Mouse (Mus musculus) T-helper 2 cell (primary cell): ENCODE results near the gene 2410131K14Rik.

Experiments used
- in situ Hi-C: fragments of 300-600 bp; cut with MboI, MseI; formaldehyde crosslinking; loops from one replicate; pipeline ENCODE4 v1.15.1; 2025; ENCODE audit warnings: high pct_unique_total_duplicates

Gene 2410131K14Rik

DNA sequence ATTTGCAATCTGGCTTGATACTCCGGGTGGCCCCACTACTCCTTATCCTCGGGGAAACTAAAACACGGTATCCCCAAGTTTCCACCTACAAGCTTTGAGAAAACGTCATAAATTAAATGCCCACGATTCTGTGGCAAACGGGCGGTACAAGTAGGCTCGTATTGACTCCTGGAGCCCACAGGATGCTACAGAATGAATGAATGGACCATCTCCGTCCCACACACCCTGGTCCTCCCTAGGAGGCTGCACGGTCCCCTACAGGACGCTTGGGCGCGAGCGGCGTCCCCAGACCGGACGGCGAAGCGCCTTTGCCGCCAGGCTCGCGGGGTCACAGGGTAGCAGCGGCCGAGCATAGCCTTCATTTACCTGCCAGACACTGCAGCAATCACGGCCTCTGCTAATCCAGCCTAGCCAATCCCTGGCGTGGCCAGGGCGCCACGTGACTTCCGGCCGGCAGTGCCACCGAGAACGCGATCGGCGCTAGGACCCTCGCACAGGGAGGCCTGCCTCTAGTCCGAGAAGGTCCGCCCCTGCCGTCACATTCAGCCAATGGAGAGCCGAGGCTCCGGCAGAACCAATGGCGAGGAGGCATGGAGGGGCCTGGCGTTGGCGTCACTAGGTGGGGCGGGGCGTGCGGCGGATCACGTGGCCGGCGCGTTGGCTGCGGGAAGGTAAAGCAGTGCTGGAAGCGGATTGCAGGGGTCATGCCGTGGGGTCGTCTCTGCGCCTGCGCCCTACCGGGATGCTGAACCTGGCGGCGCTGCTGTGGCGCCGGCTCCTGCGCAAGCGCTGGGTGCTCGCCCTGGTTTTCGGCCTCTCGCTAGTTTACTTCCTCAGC lies at the start of gene 2410131K14Rik, which contains the start of gene Rnft2:
TSS of gene 2410131K14Rik (plus strand) at position 622 of the 838 bp plus-strand sequence.
TSS of gene Rnft2 (minus strand) at position 511 of the 838 bp plus-strand sequence.
- in situ Hi-C loops = loop anchor here (10.0 kb wide), 1 partner anchor 1870 kb away; the partner anchor contains the start of gene Rbm19

DNA sequence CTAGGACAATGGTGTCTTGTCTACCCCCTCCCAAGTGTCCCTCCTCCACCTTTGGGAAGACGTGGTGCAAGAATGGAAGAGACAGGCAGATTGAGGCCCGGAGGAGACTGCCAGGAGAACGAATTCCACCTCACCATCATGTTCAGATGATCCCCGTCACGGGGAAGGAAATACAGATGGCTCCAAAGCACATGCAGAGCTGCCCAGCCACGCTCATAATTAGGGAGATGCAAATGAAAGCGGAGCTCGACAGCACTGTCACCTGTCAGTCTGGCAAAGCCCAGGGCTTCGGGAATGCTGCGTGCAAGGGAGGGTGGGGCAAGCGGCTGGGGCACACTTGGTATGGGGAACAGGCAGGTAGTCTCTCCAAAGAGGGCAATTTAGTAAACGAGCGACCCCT lies 47.6 kb upstream of the 2410131K14Rik start:
- in situ Hi-C loops = no loop called here

DNA sequence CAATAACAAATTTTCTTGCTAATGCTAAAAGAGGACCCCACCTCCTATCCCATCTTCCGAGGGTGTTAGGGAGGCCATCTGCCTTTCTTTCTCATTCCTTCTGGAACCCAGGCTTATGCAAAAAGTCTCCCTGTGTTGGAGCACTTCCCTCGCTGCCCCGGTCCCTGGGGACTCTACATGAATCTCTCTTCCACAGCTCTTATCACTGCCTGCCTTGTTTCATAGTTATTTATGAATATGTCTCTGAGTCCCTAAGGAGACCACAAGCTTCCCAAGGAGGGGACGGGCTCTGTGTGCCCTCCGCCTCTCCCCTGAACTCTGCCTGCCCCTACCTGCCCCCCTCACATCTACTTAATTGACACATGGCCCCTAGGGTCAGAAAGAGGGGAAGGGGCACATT lies 45.4 kb upstream of the 2410131K14Rik start:
- in situ Hi-C loops = no loop called here

DNA sequence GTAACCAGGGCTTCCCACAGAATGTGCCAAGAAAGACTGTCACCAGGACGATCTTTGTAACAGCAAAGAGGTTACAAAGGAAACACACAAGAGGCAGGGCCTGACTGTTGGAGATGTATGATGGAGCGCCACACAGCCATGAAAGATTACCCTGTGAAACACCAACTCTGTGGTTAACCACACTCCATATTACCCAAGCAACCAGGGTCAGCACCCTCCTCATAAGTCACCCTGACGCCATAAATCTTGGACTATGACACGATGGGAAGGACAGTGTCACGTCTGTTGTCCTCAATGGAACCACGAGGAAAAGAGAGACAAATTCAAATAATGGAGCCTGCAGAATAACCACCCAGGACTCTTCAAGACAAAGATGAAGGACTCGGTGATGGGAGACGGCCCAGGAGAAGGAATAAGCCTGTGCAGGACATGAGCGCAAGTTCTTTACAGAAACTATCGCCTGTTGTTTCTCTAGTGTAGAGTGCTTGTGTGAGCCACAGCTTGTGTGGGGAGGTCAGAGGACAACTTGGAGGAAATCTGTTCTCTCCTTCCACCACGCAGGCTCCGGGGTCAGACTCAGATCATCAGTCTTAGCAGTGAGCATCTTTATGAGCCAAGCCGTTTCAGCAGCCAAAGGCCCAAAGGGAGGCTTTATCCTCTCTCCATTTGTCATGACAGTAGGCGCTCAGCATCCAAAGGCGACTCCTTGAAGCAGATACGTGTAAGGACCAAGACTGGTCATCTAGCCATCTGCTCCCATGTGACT lies 40.2 kb upstream of the 2410131K14Rik start:
- in situ Hi-C loops = no loop called here

DNA sequence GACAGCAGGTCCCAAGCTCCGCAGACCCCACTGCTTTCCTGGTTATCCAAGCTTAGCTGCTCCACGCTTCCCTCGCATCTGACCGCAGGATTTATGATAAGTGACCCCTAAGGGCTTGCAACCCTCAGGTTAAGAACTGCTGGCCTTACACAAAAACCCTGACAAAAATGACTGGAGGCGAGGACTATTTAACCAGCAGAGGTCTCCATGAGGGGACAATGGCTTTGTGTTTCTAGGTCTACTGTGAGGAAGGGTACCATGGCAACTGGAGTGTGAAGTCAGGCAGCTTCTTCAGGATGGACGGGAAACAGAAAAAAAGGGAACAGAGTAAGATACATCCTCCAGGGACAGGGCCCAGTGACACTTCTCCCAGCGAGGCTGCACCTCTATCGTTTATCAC lies 39.2 kb upstream of the 2410131K14Rik start:
- in situ Hi-C loops = no loop called here

DNA sequence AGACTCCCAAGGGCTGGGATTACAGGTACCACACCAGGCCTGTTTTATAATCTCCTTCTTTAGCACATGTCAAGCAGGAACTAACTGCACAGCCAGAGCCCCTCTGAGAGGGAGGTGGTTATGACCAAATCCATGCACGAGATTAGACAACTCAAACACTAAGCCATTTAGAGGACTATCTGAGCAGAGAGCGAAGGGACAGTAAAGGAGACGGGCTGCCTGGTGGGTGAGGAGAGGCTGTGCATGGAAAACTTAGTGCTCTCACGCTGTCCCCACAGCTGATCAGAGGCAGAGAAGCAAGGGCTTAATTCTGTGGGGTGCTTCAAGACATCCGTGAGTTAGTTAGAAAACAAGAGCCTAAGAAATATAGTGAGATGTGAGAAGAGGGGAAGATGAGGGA lies 31.0 kb upstream of the 2410131K14Rik start:
- in situ Hi-C loops = no loop called here

DNA sequence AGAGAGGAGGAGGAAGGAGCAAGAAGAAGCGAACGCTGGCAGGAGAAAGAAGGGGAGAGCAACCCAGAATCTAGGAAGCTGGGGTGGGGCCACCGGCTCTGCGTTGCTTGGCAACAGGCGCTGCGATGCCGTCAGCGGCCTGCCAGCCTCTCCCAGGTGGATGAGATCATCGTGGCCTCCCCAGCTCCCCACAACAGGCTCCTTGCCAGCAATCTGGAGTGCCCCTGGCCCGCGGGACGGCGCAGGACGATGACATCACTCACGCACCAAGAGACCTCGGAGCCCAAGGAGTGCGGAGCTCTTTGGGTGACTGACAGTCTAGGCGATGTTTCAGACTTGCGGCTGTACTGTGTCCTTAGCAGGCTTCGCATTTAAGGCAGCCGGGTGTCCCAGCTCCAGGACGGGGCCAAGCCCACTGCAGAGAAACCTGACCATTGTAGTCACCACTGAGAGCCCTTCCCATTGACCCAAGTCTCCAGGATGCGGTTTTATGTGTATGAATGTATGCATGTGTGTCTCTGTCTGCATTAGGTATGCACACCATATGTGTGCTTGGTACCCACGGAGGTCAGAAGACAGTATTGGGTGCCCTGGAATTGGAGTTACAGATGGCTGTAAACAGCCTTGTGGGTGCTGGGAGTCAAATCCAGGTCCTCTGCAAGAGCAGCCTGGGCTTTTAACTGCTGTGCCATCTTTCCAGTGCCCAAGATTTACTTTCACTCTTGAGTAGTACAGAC lies 30.4 kb upstream of the 2410131K14Rik start:
- in situ Hi-C loops = no loop called here

DNA sequence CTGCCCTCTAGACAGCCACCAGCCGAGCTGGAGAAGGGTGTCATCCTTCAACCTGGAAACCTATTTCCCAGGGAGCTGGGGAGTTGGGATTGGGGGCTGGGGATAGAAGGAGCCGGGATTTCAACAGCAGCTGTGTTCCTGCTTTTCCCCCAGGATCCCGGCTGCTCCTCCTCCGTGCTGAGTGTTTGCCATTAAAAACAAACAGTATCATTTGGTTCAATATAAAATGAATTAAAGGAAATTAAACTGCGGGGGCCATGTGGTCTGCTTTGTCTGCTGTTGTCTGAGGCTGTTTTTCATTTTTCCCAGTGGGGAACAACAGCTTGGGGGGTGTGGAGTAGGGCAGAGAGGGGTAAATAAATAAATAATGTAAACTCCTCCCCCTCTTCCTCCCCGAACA lies 27.6 kb upstream of the 2410131K14Rik start:
- in situ Hi-C loops = no loop called here

DNA sequence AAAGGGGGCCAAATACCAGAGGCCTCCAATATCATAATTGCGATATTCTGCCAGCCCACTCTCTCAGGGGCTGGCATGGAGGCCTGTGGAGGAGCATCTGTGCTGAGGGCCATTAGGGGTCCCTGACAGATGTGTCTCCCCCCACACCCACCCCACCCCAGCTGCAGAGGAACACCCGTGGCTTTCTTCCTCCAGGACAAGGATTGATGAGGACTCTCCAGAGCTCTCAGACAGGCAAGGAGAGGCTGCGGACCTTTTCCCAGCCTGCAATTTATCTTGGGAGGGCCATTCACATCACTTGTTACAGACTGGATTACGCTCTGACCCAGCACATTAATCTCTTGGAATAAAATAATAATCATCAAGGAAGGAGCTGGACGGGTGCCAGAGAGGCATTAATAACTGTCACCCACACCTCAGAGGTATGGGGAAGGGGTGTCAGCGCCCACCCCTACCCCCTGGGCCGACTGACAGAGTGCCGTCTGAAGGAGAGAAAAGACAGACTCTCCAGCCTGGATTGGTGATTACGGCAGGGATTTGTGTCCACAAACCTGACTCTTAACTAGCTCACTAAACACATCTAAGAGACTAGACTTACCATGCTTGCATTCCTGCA lies 21.8 kb upstream of the 2410131K14Rik start:
- in situ Hi-C loops = no loop called here

DNA sequence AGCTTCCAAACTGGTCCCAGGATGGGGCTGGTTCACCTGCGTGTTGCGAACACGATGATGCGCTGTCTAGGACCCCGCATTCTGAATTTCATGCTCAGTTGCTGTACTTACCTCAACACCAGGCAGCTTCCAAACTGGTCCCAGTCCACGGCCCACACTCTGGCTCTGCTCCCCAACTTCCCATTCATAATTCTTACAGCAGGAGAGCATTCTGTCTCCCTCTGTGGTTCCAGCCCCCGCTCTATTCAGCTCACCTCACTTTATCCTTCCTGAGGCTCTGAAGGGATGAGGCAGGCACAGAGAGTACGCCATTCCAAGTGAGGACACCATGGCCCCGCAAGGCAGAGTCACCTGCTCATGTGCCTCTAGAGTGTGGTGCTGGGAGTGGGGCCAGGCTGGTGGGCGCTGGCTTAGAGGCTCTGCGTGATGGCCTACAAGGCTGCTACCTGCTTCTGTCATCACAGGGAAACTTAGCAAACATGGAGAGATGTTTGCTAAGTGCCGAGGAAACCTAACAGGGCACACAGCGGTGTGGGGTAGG lies 14.9 kb upstream of the 2410131K14Rik start:
- in situ Hi-C loops = no loop called here

DNA sequence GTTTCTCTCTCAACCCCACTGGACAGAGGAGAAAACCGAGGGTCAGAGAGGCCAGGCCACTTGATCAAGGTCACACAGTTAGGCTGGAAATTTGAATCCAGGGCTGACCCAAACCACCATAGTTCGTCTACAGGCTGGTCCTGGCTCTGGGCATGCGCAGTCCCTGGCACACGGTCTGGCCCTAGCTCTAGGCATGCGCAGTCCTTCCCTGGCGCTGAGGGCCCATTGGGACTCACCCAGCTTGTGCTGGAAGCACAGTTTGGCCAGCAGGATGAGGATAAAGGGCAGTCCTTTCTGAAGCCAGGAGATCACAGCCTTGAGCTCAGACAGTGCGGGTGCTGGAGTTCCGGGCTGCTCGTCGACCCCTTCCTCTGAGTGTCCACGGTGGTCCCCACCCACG lies 8.1 kb upstream of the 2410131K14Rik start:
- in situ Hi-C loops = no loop called here

DNA sequence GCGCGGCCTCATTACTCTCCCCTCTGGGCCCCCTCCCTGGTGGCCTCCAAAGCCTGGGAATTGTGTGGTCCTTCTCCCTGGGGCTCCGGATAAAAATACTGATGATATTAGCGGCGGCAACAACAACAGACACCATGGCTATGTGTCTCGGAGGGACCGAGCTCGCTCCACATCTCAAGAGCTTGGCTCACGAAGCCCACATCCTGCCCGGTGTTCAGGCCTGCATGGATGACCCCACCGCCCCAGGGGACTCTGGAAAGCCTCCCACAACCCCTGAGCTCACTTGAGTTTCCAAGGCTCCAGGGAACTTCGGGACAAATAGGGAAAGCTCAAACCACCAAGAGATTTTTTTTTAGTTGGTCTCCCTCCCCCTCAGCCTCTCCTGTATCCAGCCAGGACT lies 5.4 kb upstream of the 2410131K14Rik start:
- in situ Hi-C loops = loop anchor here (10.0 kb wide), 1 partner anchor 1875 kb away; the partner anchor contains the start of gene Rbm19

DNA sequence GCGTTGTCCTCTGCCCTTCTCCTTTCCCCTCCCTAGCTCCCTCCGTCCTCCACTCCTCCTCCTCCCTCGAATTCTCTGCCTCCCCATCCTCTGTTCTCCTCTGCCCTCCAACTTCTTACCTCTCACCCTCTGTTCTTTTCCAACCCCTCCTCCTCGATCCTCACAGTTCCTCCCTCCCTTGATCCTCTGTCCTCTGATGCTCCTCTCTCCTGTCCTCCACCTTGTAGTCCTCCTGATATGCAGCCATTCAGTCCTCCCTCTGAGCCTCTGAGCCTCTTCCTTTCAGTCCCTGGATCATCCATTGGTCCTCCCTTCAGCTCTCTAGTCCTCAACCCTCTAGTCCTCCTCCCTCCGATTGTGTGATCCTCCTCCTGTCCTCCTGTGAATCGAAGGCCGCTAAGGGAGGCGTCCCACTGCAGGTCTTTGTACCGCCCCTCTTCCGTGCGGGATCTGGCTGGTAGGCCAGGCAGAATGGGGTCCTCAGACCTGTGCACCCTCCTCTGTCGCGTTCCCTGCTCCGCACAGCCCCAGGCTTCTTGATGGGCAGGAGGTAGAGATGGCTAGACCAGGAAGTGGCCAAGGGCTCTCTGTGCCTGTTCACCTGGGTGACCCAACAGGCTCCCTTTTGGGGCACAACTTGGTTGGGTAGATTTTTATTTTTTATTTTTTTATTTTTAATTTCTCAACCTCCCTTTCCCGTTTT lies 730 bp downstream of the 2410131K14Rik start:
- in situ Hi-C loops = loop anchor here (10.0 kb wide), 1 partner anchor 1869 kb away; the partner anchor contains the start of gene Rbm19

DNA sequence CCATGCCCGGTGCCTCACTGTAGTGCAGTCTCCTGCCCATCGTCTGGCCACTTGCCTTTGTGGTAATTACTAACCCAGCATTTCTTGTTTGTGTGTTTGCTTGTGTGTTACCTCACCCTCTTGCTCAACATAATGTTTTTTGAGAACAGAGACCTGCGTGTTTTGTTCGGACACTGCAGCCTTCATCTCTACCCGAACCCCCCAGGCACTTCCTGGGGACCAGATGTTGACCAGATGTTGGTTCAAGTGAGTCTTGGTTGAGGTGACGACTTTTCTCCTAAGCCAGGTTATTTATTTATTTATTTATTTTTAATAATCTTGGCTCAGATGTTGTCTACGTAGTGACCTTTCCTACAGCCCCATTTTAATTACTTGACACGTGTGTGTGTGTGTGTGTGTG lies 2.4 kb downstream of the 2410131K14Rik start:
- in situ Hi-C loops = loop anchor here (10.0 kb wide), 1 partner anchor 1867 kb away; the partner anchor contains the start of gene Rbm19

DNA sequence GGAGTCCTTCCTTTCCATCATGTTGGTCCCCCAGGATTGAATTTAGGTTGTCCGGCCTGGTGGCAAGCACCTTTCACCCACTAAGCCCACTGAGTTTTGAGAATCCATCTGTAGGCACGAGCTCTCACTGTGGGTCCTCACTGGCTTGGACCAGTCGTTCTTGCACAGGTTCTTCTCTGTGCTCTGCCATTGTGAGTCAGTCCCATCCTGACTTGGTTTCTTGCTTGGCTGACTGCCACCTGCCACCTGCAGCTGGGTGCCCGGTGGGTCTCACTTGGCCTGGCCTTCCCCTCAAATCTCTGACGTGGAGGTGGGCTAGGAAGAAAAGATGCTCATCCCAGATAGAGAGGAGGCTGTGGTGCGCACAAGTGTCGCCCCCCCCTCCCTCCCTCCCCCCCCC lies 6.0 kb downstream of the 2410131K14Rik start:
- in situ Hi-C loops = no loop called here

DNA sequence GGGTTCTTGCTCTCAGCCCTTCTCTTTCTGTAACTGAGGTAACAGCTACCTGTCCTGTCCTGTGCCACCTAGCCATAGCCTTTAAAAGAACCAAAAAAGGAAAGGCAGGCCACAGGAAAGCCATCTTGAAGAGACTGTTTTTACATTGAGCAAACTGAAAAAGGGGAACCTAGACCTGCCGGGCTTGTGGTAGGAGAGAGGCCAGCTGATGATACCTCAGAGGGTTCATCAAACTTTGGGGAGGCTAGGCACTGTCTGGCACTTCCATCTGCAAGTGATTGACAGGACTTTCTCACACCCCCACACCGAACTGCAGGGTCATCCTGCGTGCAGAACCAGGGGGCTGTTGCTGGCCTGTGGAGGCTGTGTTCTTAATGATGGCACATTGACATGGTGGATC lies 8.5 kb downstream of the 2410131K14Rik start:
- in situ Hi-C loops = no loop called here

DNA sequence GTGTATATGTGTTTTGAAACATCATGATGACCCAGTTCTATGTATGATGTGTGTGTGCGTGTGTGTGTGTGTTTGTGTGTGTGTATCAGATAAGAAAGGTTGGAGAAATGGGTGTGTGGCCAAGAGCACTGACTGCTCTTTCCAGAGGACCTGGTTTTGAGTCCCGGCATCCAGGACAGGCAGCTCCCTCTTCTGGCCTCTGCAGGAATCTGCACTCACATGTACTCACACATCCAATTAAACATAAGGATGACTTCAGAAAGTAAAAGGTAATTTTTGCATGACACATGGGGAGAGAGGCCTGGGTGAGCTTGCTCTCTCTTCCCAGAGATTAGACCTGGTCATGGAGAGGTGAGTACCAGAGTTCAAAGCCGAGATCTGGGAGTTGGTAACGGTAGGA lies 12.0 kb downstream of the 2410131K14Rik start:
- in situ Hi-C loops = no loop called here

DNA sequence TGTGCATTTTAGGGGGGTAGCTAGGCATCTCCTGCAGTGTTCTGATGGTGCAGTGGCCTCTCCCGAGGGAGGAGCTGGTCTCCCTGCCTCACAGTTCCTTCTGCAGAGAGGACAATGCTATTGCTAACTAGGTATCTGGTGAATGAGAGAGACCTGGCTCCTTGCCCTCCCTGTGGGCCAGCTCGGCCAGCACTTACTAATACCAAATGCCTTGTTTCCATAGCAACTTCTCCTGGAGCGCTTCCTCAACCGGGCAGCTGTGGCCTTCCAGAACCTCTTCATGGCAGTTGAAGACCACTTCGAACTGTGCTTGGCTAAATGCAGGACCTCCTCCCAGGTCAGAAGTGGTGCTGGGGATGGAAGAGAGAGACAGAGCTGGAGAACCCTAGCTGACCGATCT lies 14.1 kb downstream of the 2410131K14Rik start:
- in situ Hi-C loops = no loop called here

DNA sequence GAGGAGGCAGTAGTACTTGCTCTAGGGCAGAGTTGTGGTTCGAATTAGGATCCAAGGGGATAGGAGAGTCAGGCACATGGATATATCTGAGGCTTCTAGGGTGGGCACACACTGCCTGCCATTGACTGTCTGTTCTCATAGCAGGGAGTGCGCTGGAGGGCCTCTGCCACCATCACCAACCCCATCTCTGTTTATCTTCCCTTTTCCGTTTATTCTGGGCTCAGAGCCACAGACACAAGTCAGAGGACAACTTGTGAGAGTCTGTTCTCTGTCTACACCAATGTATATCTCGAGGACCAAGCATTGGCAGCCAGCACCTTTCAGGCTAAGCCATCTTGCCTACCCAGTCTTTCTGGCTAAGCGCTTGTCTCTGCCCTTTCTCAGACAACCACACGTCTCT lies 14.6 kb downstream of the 2410131K14Rik start:
- in situ Hi-C loops = no loop called here

DNA sequence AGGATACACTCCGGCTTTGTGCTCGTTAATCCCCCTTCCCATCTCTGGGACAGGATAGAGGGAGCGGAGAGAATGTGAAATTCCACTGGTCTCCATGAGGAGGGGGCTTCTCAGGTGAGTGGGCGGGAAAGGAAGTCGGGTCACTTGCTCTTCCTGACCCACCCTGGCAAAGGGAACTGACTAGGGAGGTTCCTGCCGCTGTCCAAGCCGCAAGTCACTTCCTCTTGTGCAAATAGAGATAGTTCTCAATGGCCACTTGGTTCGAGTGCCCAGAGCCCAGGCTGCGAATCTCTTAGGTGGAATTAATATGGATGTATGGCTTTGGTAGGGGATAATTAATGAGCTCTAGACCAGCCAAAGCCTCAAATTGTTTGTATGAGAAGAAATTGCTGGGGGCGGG lies 15.0 kb downstream of the 2410131K14Rik start:
- in situ Hi-C loops = no loop called here
